Comparison of ENCODE assay signal across 18 mouse cellular contexts in genomic region chr3:85144425-85144824, GRCm38 (mm10).
DNase-seq lines count a peak whose midpoint lies in the region; TF ChIP-seq lines count a peak whose summit lies in the region.
"Had no signal": no experiment of that assay in that cellular context is flagged by ENCODE, and none has a peak within 500 bp of the region (broad histone marks: within the 10 kb centered on the region; RNA-seq: fewer than 3 reads in every experiment).

No protein-coding gene starts in this region.

- H3K4me3 ChIP-seq in cortical plate, adult 2 months (ENCODE audit: insufficient read depth, low read length), result no peak overlapping the region
- H3K4me3 ChIP-seq: embryonic facial prominence, embryonic 10.5 days; forebrain, embryonic 13.5 days; heart, embryonic 13.5 days; hindbrain, embryonic 12.5 days had no signal

- TF ChIP-seq POLR2A in cortical plate, adult 2 months (IDR thresholded peaks at IDR 0.05; ENCODE audit: extremely low read depth, insufficient read depth, low read length), result no peak

- DNase-seq in frontal cortex, adult 2 months (ENCODE audit: extremely low spot score in 1 of 2, low spot score in 1 of 2), result peak; percentile 48 to 65
- DNase-seq in frontal cortex, postnatal 10 days (ENCODE audit: low spot score in 2 of 2), result no peak
- peak; percentile 19 to 55 for DNase-seq in left cerebral cortex, adult 9 months (ENCODE audit: low spot score in 2 of 2)
- DNase-seq in left cerebral cortex, adult 11 months (ENCODE audit: low spot score), result no peak
- peak; percentile 71 for DNase-seq in telencephalon, adult 2 months (ENCODE audit: low read depth, low spot score)
- DNase-seq in lung, postnatal 10 days, result no peak
- DNase-seq: adrenal gland, postnatal 14 days; cerebellum, adult 18-20 months; cerebellum, adult 9-11 months; cerebellum, postnatal 36 days; forebrain, postnatal 0 days; gastrocnemius, postnatal 14 days; heart, postnatal 36 days had no signal

- H3K27ac ChIP-seq in cortical plate, adult 2 months (ENCODE audit: insufficient read depth, low read length), result peak overlapping the region; percentile 91
- H3K27ac ChIP-seq: embryonic facial prominence, embryonic 10.5 days; forebrain, embryonic 13.5 days; heart, embryonic 13.5 days; hindbrain, embryonic 12.5 days had no signal

- peaks cover 9% of the 10 kb centered on the region for H3K4me1 ChIP-seq in cortical plate, adult 2 months (ENCODE audit: control insufficient read depth, insufficient read depth, low read length)
- H3K4me1 ChIP-seq: embryonic facial prominence, embryonic 10.5 days; forebrain, embryonic 13.5 days; hindbrain, embryonic 12.5 days had no signal

- TF ChIP-seq CTCF in cortical plate, adult 2 months (IDR thresholded peaks at IDR 0.05; ENCODE audit: extremely low read depth, insufficient read depth, low read length), result no peak

Comparison
In these comparisons a context has a peak if more than half of its experiments do, and no peak if none do; other contexts are left out.
1. DNase-seq: peak in frontal cortex, adult 2 months (2 of 2), left cerebral cortex, adult 9 months (2 of 2) and telencephalon, adult 2 months (single experiment); none in frontal cortex, postnatal 10 days (0 of 2), left cerebral cortex, adult 11 months (single experiment) and lung, postnatal 10 days (single experiment).